Mouse (Mus musculus): ENCODE measurements around the gene Trim66. TPM values are rescaled to one million over a fixed set of nuclear protein-coding genes. Genes with fewer than 3 reads are reported as not detected.

Trim66 gene
- polyA plus RNA-seq, 1 experiment from 2014 or later: 0.05 TPM

- H3K4me1 ChIP-seq (replicated peaks; ENCODE audit: control insufficient read depth, insufficient read depth, low read length): no peaks in the 10 kb centered on the region
- H3K9me3 ChIP-seq (ENCODE audit: control insufficient read depth): no peaks in the 10 kb centered on the region
- no peak overlapping the region for H3K27ac ChIP-seq (ENCODE audit: low read depth, low read length)
- no peak overlapping the region for H3K9ac ChIP-seq (ENCODE audit: low read depth, low read length)
- TF ChIP-seq CTCF (IDR thresholded peaks at IDR 0.05; ENCODE audit: low read depth): no peak
- no peak for ATAC-seq
- 86% methylated on average over 9 of the region's 9 CpGs for WGBS
- no peaks in the 10 kb centered on the region for H3K27me3 ChIP-seq (replicated peaks; ENCODE audit: control insufficient read depth, insufficient read depth, low read length)
- no peak overlapping the region for H3K4me2 ChIP-seq (replicated peaks; ENCODE audit: low read depth)
- H3K4me3 ChIP-seq (ENCODE audit: low read depth, low read length): no peak overlapping the region
- no peaks in the 10 kb centered on the region for H3K36me3 ChIP-seq (ENCODE audit: control insufficient read depth, insufficient read depth)
These were observed 53.1 kb downstream of the Trim66 start for GRCm38 (mm10) chr7:109454856-109455255.

- Histone ChIP-seq H3K27ac (ENCODE audit: low read depth, low read length) (no peak overlapping the region), H3K36me3 (ENCODE audit: control insufficient read depth, insufficient read depth) (no peaks in the 10 kb centered on the region), H3K9ac (ENCODE audit: low read depth, low read length) (no peak overlapping the region), H3K4me3 (ENCODE audit: low read depth, low read length) (no peak overlapping the region), H3K4me1 (replicated peaks; ENCODE audit: control insufficient read depth, insufficient read depth, low read length) (no peaks in the 10 kb centered on the region), H3K27me3 (replicated peaks; ENCODE audit: control insufficient read depth, insufficient read depth, low read length) (no peaks in the 10 kb centered on the region), H3K4me2 (replicated peaks; ENCODE audit: low read depth) (no peak overlapping the region), H3K9me3 (ENCODE audit: control insufficient read depth) (no peaks in the 10 kb centered on the region)
- 77% methylated on average over 2 of the region's 2 CpGs for WGBS
- TF ChIP-seq CTCF (IDR thresholded peaks at IDR 0.05; ENCODE audit: low read depth): no peak
- no peak for ATAC-seq
These were observed 59.9 kb downstream of the Trim66 start for GRCm38 (mm10) chr7:109448060-109448459.

GRCm38 (mm10) chr7:109445012-109445411 is 62.9 kb downstream of the Trim66 start:
- H3K36me3 ChIP-seq (ENCODE audit: control insufficient read depth, insufficient read depth): no peaks in the 10 kb centered on the region
- no peaks in the 10 kb centered on the region; the same call in 1 of the 2 replicates for H3K27me3 ChIP-seq (replicated peaks; ENCODE audit: control insufficient read depth, insufficient read depth, low read length)
- WGBS: 12% methylated on average over 6 of the region's 6 CpGs
- no peaks in the 10 kb centered on the region for H3K9me3 ChIP-seq (ENCODE audit: control insufficient read depth)
- TF ChIP-seq CTCF (IDR thresholded peaks at IDR 0.05; ENCODE audit: low read depth): peak; percentile 77
- no peak overlapping the region for H3K27ac ChIP-seq (ENCODE audit: low read depth, low read length)
- H3K4me1 ChIP-seq (replicated peaks; ENCODE audit: control insufficient read depth, insufficient read depth, low read length): no peaks in the 10 kb centered on the region
- no peak overlapping the region for H3K9ac ChIP-seq (ENCODE audit: low read depth, low read length)
- no peak overlapping the region for H3K4me3 ChIP-seq (ENCODE audit: low read depth, low read length)
- H3K4me2 ChIP-seq (replicated peaks; ENCODE audit: low read depth): no peak overlapping the region
- no peak for ATAC-seq

- Histone ChIP-seq H3K9ac (ENCODE audit: low read depth, low read length) (no peak overlapping the region), H3K27me3 (replicated peaks; ENCODE audit: control insufficient read depth, insufficient read depth, low read length) (peaks cover 10% of the 10 kb centered on the region; the same call in 1 of the 2 replicates), H3K4me1 (replicated peaks; ENCODE audit: control insufficient read depth, insufficient read depth, low read length) (peaks cover 8% of the 10 kb centered on the region; the same call in 1 of the 2 replicates), H3K27ac (ENCODE audit: low read depth, low read length) (no peak overlapping the region), H3K9me3 (ENCODE audit: control insufficient read depth) (no peaks in the 10 kb centered on the region), H3K4me3 (ENCODE audit: low read depth, low read length) (no peak overlapping the region), H3K4me2 (replicated peaks; ENCODE audit: low read depth) (no peak overlapping the region), H3K36me3 (ENCODE audit: control insufficient read depth, insufficient read depth) (no peaks in the 10 kb centered on the region)
- ATAC-seq: no peak
- TF ChIP-seq CTCF (IDR thresholded peaks at IDR 0.05; ENCODE audit: low read depth): no peak
- WGBS: 52% methylated on average over 5 of the region's 5 CpGs
These were observed 65.2 kb downstream of the Trim66 start for GRCm38 (mm10) chr7:109442739-109443138.

GRCm38 (mm10) chr7:109440697-109441269 is 67.2 kb downstream of the Trim66 start:
- Histone ChIP-seq H3K9ac (ENCODE audit: low read depth, low read length) (no peak overlapping the region), H3K27ac (ENCODE audit: low read depth, low read length) (no peak overlapping the region), H3K9me3 (ENCODE audit: control insufficient read depth) (no peaks in the 10 kb centered on the region), H3K4me1 (replicated peaks; ENCODE audit: control insufficient read depth, insufficient read depth, low read length) (peaks cover 8% of the 10 kb centered on the region; the same call in 1 of the 2 replicates), H3K36me3 (ENCODE audit: control insufficient read depth, insufficient read depth) (no peaks in the 10 kb centered on the region), H3K4me3 (ENCODE audit: low read depth, low read length) (no peak overlapping the region), H3K27me3 (replicated peaks; ENCODE audit: control insufficient read depth, insufficient read depth, low read length) (peaks cover 10% of the 10 kb centered on the region; the same call in 1 of the 2 replicates), H3K4me2 (replicated peaks; ENCODE audit: low read depth) (no peak overlapping the region)
- 75% methylated on average over 9 of the region's 9 CpGs for WGBS
- TF ChIP-seq CTCF (IDR thresholded peaks at IDR 0.05; ENCODE audit: low read depth): peak; percentile 48
- no peak for ATAC-seq

GRCm38 (mm10) chr7:109438781-109439591 is 68.9 kb downstream of the Trim66 start, which contains the start of gene Stk33:
Stk33 (minus strand) TSS chr7:109439081.
- ATAC-seq: peak; percentile 61; the same call in 1 of the 2 replicates
- Histone ChIP-seq H3K27ac (ENCODE audit: low read depth, low read length) (no peak within 1 kb of the TSS), H3K4me1 (replicated peaks; ENCODE audit: control insufficient read depth, insufficient read depth, low read length) (peaks cover 8% of the 10 kb centered on the region; the same call in 1 of the 2 replicates)

More at GRCm38 (mm10) chr7:109438781-109439591, 68.9 kb downstream of the Trim66 start, which contains the start of gene Stk33:
- TF ChIP-seq CTCF (IDR thresholded peaks at IDR 0.05; ENCODE audit: low read depth): no peak
- H3K9ac ChIP-seq (ENCODE audit: low read depth, low read length): 0 out of 2 replicates have a peak within 1 kb of the TSS, but pooled peaks have one; percentile 5
- peak within 1 kb of the TSS; percentile 43 for H3K4me3 ChIP-seq (ENCODE audit: low read depth, low read length)
- no peaks in the 10 kb centered on the region for H3K36me3 ChIP-seq (ENCODE audit: control insufficient read depth, insufficient read depth)
- no peaks in the 10 kb centered on the region for H3K9me3 ChIP-seq (ENCODE audit: control insufficient read depth)
- peaks cover 10% of the 10 kb centered on the region; the same call in 1 of the 2 replicates for H3K27me3 ChIP-seq (replicated peaks; ENCODE audit: control insufficient read depth, insufficient read depth, low read length)
- peak within 1 kb of the TSS; percentile 87 for H3K4me2 ChIP-seq (replicated peaks; ENCODE audit: low read depth)
- WGBS: under 1% methylated on average over 62 of the region's 62 CpGs
